Mouse (Mus musculus) hindbrain, embryonic 16.5 days (tissue): ENCODE results near the gene Tcp10c. TPM values are rescaled to one million over a fixed set of nuclear protein-coding genes. Genes with fewer than 3 reads are reported as not detected.
"Not testable (repeated sequence)": the region's sequence is repeated elsewhere in the genome, so short reads cannot be mapped to it uniquely, and the experiment has no call there.

Experiments used
- ATAC-seq: fragments of 200-750 bp; cut with Nextera tagmentation; 2 replicates; pipeline ENCODE4 v1.8.0; 2017; ENCODE audit warnings: moderate TSS enrichment, moderate library complexity
- H3K27ac ChIP-seq: fragments of 300-500 bp; sonication (generic); 2 replicates; pipeline ENCODE4 v1.5.1; 2014; ENCODE audit warnings: low read depth, mild to moderate bottlenecking, control low read depth, low read length, moderate library complexity
- H3K27me3 ChIP-seq: fragments of 300-500 bp; sonication (generic); replicated peaks from 2 replicates; pipeline ENCODE4 v1.6.1; 2014; ENCODE audit warnings: low read length; ENCODE audit not compliant: control insufficient read depth, insufficient read depth
- H3K36me3 ChIP-seq: fragments of 300-500 bp; sonication (generic); 2 replicates; pipeline ENCODE4 v1.6.1; 2014; ENCODE audit warnings: mild to moderate bottlenecking, low read length, moderate library complexity, mixed read lengths; ENCODE audit not compliant: control insufficient read depth, insufficient read depth
- H3K4me1 ChIP-seq: fragments of 300-500 bp; sonication (generic); 2 replicates; pipeline ENCODE4 v1.6.1; 2014; ENCODE audit warnings: low read depth, low read length; ENCODE audit not compliant: control insufficient read depth, insufficient read depth
- H3K4me2 ChIP-seq: fragments of 300-500 bp; sonication (generic); 2 replicates; pipeline ENCODE4 v1.6.1; 2014; ENCODE audit warnings: mild to moderate bottlenecking, low read length, control low read depth, moderate library complexity
- H3K4me3 ChIP-seq: fragments of 300-500 bp; sonication (generic); 2 replicates; pipeline ENCODE4 v1.5.1; 2014; ENCODE audit warnings: mild to moderate bottlenecking, low read length, control low read depth, moderate library complexity
- H3K9ac ChIP-seq: fragments of 300-500 bp; sonication (generic); 2 replicates; pipeline ENCODE4 v1.6.1; 2014; ENCODE audit warnings: low read depth, mild to moderate bottlenecking, control low read depth, low read length, moderate library complexity
- H3K9me3 ChIP-seq: fragments of 300-500 bp; sonication (generic); 2 replicates; pipeline ENCODE4 v1.6.1; 2014; ENCODE audit warnings: mild to moderate bottlenecking, low read length, moderate library complexity; ENCODE audit not compliant: control insufficient read depth
- WGBS: fragments of 180-500 bp; shearing (Covaris S2); extraction: QIAGEN DNeasy Blood & Tissue Kit; methylation state at CpG from one replicate; pipeline ENCODE4 v1.1.7; 2014; 5-methylcytosine and 5-hydroxymethylcytosine counted together
- polyA plus RNA-seq: library from polyadenylated mRNA; unstranded; fragments of >200 nt; fragmentation: Nextera tagmentation; extraction: Ambion mirVana; gene quantifications from 2 replicates; pipeline ENCODE4 v1.2.1, GENCODE M21; 2015

Gene Tcp10c
- polyA plus RNA-seq, 1 experiment from 2014 or later: not detected

DNA sequence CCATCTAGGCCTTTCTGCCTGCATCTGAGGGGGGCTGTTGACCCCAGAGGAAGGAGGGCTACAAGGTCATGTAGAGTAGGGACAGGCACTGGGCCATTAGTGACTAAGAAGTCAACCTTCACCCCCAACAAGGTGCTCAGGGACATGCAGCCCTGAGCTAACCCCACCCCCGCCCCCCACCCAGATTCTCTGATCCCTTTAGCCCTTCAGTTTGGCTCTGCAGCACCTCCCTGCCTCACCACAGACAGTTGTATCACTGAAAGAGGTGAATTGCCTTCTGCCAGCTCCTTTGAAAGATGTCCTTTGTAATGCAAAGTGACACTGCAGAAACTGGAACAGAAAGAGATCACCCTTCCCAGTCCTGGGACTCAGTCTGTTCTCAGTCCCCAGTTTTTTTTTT lies 16.4 kb upstream of the Tcp10c start:
- H3K27me3 ChIP-seq, H3K36me3 ChIP-seq, H3K27ac ChIP-seq, H3K4me3 ChIP-seq, H3K4me2 ChIP-seq, ATAC-seq, H3K4me1 ChIP-seq, H3K9ac ChIP-seq: not testable (repeated sequence)
- H3K9me3 ChIP-seq: peaks cover 17% of the 10 kb centered on the region
- 66% methylated on average over 1 of the region's 1 CpGs for WGBS

DNA sequence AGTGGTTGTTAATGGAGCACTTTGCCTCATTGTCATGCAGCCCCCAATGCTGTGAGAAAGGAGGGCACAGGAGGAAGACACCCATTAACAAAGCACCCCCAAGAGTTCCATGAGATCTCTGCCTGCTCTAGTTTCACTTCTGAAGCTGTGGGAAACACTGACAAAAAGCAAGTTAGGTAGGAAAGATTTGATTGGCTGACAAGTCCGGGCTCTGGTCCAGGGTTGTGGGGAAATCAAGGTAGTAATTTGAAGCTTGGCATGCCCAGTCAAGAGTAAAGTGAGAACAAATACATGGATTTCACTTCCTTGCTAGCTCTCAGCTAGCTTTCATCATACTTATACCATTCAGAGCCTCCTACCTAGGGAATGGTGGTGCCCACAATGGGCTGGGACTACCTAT lies 14.3 kb upstream of the Tcp10c start:
- H3K4me3 ChIP-seq, H3K27me3 ChIP-seq, H3K4me1 ChIP-seq, ATAC-seq, H3K27ac ChIP-seq, H3K36me3 ChIP-seq, H3K4me2 ChIP-seq, H3K9ac ChIP-seq: not testable (repeated sequence)
- WGBS: 79% methylated on average over 1 of the region's 1 CpGs
- H3K9me3 ChIP-seq: peaks cover 14% of the 10 kb centered on the region

DNA sequence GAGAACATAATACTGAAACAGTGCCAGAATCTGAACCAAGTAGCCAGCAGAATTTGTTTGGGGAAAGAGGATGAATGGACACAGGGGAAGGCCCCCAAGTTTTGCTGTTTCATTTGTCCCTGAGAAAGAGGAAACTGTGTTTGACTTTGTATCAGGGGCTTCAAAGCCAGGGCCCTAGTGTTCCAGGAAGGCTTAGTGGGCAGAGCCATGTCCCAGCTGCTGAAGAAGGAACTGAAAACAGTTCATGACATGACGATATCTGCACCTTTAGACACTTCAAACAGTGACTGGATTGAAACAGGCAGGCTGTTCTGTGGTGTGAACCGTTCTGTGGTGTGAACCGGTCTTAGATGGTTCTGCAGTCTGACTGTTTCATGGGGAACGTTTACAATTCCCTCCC lies 8.4 kb upstream of the Tcp10c start:
- not testable (repeated sequence) for H3K4me3 ChIP-seq, ATAC-seq, H3K27ac ChIP-seq, H3K27me3 ChIP-seq, H3K36me3 ChIP-seq, H3K9me3 ChIP-seq, H3K9ac ChIP-seq, H3K4me2 ChIP-seq, H3K4me1 ChIP-seq
- WGBS: no CpG with 5 or more reads among the region's 4 CpGs

DNA sequence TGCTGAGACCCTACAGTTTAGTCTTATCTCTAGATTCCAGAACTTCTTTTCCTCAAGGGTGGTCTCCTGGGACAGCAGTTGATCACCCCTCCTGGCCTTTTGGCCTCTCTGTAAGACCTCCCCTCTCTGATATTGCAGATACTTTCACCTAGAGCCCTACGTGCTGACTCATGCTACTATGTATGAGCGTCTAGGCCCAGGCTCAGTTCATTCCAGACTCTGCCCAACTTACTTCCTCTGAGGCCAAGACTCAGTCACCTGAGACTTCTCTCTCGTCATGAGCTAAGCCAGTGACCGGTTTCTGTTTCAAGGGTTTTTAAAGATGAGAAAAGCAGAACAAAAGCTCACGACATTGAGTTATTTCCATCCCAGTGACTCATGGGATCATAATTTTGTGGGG lies 4.8 kb upstream of the Tcp10c start:
- H3K9me3 ChIP-seq, ATAC-seq, H3K4me3 ChIP-seq, H3K4me2 ChIP-seq, H3K27me3 ChIP-seq, H3K9ac ChIP-seq, H3K36me3 ChIP-seq, H3K4me1 ChIP-seq, H3K27ac ChIP-seq: not testable (repeated sequence)
- WGBS: 91% methylated on average over 4 of the region's 5 CpGs

DNA sequence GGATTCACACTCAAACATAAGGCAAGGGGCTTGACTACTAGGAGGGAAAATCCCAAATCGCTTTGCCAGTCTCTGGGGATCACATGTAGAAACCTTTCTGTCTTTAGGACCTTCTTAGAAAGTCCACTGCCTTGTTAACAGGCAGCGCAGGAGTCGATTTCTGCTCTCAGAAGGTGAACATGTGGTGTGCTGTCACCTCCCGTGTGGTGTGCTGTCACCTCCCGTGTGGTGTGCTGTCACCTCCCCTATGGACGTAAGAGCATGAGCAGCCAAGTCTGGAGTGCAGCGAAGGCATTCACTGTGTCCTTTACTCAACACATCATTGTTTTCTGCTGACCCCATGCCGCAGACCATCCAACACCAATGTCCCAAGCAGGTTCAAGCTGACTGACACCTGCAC lies 1.1 kb upstream of the Tcp10c start:
- WGBS: 87% methylated on average over 8 of the region's 8 CpGs
- not testable (repeated sequence) for H3K27me3 ChIP-seq, H3K36me3 ChIP-seq, H3K4me3 ChIP-seq, ATAC-seq, H3K9ac ChIP-seq, H3K27ac ChIP-seq, H3K4me1 ChIP-seq, H3K4me2 ChIP-seq
- H3K9me3 ChIP-seq: peaks cover 15% of the 10 kb centered on the region

DNA sequence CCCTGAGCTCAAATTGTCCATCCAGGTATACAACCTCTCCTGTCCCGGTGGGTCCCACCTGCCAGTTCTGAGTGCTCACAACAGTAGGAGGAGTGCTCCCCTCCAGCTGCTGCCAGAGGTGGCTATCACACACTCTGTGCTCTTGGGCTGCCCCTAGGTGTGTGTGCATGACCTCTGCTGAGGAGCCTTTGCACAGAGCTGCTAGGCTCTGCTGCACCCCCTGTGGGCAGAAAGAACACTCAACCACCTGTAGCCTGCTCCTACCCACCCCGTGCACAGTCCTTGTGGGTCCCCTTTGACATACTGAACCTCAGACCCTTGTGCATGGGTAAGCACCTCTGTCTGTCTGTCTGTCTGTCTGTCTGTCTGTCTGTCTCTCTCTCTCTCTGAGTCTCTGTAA lies 8.1 kb downstream of the Tcp10c start:
- 92% methylated on average over 2 of the region's 2 CpGs for WGBS
- H3K36me3 ChIP-seq, H3K9me3 ChIP-seq, H3K4me2 ChIP-seq, H3K27me3 ChIP-seq, H3K27ac ChIP-seq, H3K4me3 ChIP-seq, H3K4me1 ChIP-seq, H3K9ac ChIP-seq, ATAC-seq: not testable (repeated sequence)

DNA sequence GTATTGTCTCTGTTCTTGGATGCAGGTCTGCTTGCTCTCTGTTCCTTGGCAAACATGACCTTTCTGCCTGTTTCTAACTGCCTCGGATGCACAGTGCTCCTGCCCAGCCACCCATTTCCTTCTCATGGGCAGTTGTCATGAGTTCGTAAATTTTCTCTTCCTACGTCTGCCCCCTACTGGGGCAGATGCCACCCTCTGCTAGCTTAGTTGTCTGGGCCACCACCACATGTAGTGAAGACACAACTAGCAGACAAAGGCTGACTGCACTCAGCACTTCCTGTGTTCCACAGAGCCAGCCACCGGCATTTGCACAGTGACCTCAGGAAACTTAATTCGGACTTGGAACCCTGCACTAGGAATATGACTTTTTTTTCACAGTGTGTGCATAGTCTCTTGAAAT lies 9.4 kb downstream of the Tcp10c start:
- H3K27me3 ChIP-seq, H3K9ac ChIP-seq, H3K36me3 ChIP-seq, H3K27ac ChIP-seq, H3K4me1 ChIP-seq, H3K4me2 ChIP-seq, H3K4me3 ChIP-seq, H3K9me3 ChIP-seq, ATAC-seq: not testable (repeated sequence)
- 90% methylated on average over 3 of the region's 5 CpGs for WGBS

DNA sequence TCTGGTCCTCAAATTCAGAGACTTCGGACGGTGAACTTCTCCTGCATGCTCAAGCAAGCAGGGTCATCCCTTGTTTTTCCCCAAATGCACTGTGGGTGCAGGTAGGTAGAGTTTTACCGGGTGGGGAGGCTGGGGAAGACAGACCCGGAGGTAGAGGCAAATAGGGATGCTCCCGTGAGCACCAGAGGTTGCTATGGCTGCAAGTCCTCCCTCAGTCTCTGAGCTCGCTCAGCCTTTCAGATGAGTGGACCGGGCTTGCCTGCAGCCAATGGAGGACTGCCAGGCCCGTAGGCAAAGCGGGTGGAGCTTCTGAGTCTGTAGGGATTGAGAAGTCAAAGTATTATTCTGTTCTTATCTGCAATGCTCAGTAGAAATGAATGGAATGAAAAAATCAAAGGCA lies 9.8 kb downstream of the Tcp10c start:
- not testable (repeated sequence) for H3K36me3 ChIP-seq, H3K9me3 ChIP-seq, H3K9ac ChIP-seq, H3K4me3 ChIP-seq, H3K4me2 ChIP-seq, ATAC-seq, H3K27ac ChIP-seq, H3K4me1 ChIP-seq, H3K27me3 ChIP-seq
- WGBS: 89% methylated on average over 9 of the region's 9 CpGs

DNA sequence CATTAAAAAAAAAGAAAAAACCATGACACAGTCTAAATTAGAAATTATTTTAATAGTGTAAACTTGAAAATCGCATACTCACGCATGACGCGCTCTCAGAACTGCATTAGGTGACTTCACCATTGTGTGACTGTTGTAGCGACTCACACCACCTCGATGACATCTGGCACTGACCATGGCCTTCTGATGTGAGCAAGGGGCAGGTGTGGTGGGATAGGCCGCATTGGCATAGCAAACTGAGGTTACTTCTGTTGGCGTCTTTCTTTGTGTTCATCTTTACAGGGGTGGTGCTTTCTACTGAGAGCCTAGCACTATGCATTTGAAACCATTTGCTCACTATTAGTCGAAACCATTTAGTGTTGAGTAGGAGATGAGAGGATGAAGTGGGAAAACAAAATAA lies 12.8 kb downstream of the Tcp10c start:
- H3K9ac ChIP-seq, H3K4me2 ChIP-seq, ATAC-seq, H3K36me3 ChIP-seq, H3K27ac ChIP-seq, H3K4me3 ChIP-seq, H3K27me3 ChIP-seq, H3K9me3 ChIP-seq, H3K4me1 ChIP-seq: not testable (repeated sequence)
- WGBS: 94% methylated on average over 9 of the region's 9 CpGs

DNA sequence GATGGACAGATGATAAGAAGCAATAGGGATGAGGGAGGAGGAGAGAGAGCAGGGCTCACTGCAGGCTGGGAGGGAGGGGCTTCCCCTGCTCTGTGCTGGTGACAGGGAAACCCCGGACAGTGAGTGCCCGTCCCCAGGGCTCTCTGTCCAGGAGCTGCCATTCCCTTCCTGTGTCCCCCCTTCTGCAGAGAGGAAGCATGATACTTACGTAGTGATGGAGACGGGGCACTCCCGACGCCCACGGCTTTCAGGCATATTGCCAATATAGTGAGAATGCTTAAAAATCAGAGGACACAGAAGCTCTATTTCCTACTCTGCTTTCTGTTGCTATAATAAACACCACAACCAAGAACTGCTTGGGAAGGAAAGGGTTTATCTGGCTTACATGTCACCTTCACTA lies 14.3 kb downstream of the Tcp10c start:
- H3K9ac ChIP-seq, H3K27ac ChIP-seq, H3K36me3 ChIP-seq, H3K4me3 ChIP-seq, H3K4me1 ChIP-seq, H3K9me3 ChIP-seq, H3K4me2 ChIP-seq, H3K27me3 ChIP-seq: not testable (repeated sequence)
- WGBS: 88% methylated on average over 7 of the region's 7 CpGs
- ATAC-seq: 0 out of 2 replicates have a peak, but pooled peaks have one; percentile 32
